Mouse (Mus musculus): ENCODE results near the gene Glycam1. TPM values are rescaled to one million over a fixed set of nuclear protein-coding genes. Genes with fewer than 3 reads are reported as not detected.

Glycam1 gene
- polyA plus RNA-seq (2014; fragmentation: Illumina TruSeq; extraction: RNeasy Lipid Tissue Mini Kit (QIAGEN cat#74804); ENCODE audit: low replicate concordance) = 3.4 TPM

GRCm38 (mm10) chr15:103564981-103565380 lies at the start of gene Glycam1:
TSS of gene Glycam1 (minus strand) at chr15:103565081.

GRCm38 (mm10) chr15:103537822-103538213 lies 27.1 kb downstream of the Glycam1 start, which contains the start of gene Ppp1r1a:
TSS of gene Ppp1r1a (minus strand) at chr15:103538003.

Other genes with a start within 250 kb of the Glycam1 start
- gene Zfp385a, start 225.0 kb downstream of the Glycam1 start, polyA plus RNA-seq (2014; fragmentation: Illumina TruSeq; extraction: RNeasy Lipid Tissue Mini Kit (QIAGEN cat#74804); ENCODE audit: low replicate concordance) = not detected
- not detected for gene Itga5, start 198.3 kb downstream of the Glycam1 start, polyA plus RNA-seq (2014; fragmentation: Illumina TruSeq; extraction: RNeasy Lipid Tissue Mini Kit (QIAGEN cat#74804); ENCODE audit: low replicate concordance)
- gene Gtsf1, start 134.6 kb downstream of the Glycam1 start, polyA plus RNA-seq (2014; fragmentation: Illumina TruSeq; extraction: RNeasy Lipid Tissue Mini Kit (QIAGEN cat#74804); ENCODE audit: low replicate concordance) = not detected
- not detected for gene Gtsf2, start 116.6 kb downstream of the Glycam1 start, polyA plus RNA-seq (2014; fragmentation: Illumina TruSeq; extraction: RNeasy Lipid Tissue Mini Kit (QIAGEN cat#74804); ENCODE audit: low replicate concordance)
- 7.4 TPM for gene Nckap1l, start 111.3 kb downstream of the Glycam1 start, polyA plus RNA-seq (2014; fragmentation: Illumina TruSeq; extraction: RNeasy Lipid Tissue Mini Kit (QIAGEN cat#74804); ENCODE audit: low replicate concordance)
- gene Pde1b, start 62.0 kb downstream of the Glycam1 start, polyA plus RNA-seq (2014; fragmentation: Illumina TruSeq; extraction: RNeasy Lipid Tissue Mini Kit (QIAGEN cat#74804); ENCODE audit: low replicate concordance) = 1.2 TPM
- not detected for gene Ppp1r1a, start 27.1 kb downstream of the Glycam1 start, polyA plus RNA-seq (2014; fragmentation: Illumina TruSeq; extraction: RNeasy Lipid Tissue Mini Kit (QIAGEN cat#74804); ENCODE audit: low replicate concordance)
- not detected for gene Mucl1, start 190.4 kb upstream of the Glycam1 start, polyA plus RNA-seq (2014; fragmentation: Illumina TruSeq; extraction: RNeasy Lipid Tissue Mini Kit (QIAGEN cat#74804); ENCODE audit: low replicate concordance)